Mouse (Mus musculus): ENCODE results near the gene Dglucy.

Dglucy gene

DNA sequence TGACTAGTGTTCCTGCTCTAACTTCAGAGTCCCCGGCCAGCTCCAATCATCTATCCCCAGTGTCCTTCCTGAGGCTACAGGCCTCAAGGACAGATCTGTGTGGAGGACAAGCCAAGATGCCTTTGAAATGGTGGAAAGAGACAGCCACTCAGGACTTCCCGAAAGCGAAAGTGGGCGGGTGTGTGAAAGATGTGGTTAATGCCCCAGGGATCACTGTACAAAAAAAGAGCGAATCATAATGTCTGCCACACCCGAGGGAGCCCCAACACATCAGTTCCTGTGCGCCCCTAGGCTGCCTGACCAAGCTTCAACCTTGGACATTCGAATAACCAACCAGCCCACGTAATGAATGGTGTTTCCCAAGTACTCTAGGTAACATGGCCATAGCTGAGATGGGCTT is 149.4 kb downstream of the Dglucy start:
- DNase-seq (ENCODE audit: low read depth): no peak

DNA sequence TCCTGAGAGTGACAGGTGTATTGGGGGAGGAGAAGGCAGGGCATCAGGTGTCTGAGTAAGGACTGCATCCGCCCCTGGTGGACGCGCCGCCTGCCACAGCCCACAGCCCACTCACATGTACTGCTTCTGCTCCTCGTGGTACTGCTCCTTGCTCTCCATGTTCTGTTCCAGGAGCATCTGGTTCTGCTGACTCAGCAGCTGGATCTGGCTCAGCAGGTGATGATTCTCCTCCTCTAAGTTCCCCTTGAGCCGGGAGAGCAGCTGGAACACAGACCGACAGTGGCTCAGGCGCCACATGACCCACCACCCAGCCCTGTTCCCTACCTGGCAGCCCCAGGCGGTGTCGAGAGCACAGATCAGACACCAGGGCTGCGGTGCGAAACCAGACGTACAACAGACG is 152.8 kb downstream of the Dglucy start:
- DNase-seq (ENCODE audit: low read depth): no peak

DNA sequence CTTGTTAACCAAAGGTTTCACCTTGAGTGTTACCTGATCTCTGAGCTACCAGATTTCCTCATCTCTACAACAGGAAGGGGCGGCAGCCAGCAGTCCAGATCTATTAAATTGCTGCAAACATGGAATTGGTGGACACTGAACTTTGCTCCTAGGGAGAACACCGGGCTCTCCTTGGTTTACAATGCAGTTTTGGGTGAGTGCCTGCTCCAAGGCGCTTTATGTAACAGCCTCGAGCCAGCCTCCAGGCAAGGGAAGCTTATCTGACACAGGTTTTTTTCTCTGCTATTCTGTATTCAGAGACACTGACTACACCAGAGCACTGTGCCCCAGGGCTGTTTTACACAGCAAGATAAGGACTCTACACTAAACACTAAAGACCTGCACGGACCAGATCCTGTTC is 155.9 kb downstream of the Dglucy start:
- no peak for DNase-seq (ENCODE audit: low read depth)

GRCm38 (mm10) chr12:100936116-100936515 is 157.3 kb downstream of the Dglucy start:
- DNase-seq (ENCODE audit: low read depth): peak; percentile 86

GRCm38 (mm10) chr12:100936737-100937136 is 157.9 kb downstream of the Dglucy start:
- no peak for DNase-seq (ENCODE audit: low read depth)

GRCm38 (mm10) chr12:100937441-100938360 is 158.8 kb downstream of the Dglucy start:
- DNase-seq (ENCODE audit: low read depth): no peak

- no peak for DNase-seq (ENCODE audit: low read depth)
Observed at GRCm38 (mm10) chr12:100941361-100941760, 162.5 kb downstream of the Dglucy start.

- no peak for DNase-seq (ENCODE audit: low read depth)
Observed at GRCm38 (mm10) chr12:100943146-100943545, 164.3 kb downstream of the Dglucy start.

DNA sequence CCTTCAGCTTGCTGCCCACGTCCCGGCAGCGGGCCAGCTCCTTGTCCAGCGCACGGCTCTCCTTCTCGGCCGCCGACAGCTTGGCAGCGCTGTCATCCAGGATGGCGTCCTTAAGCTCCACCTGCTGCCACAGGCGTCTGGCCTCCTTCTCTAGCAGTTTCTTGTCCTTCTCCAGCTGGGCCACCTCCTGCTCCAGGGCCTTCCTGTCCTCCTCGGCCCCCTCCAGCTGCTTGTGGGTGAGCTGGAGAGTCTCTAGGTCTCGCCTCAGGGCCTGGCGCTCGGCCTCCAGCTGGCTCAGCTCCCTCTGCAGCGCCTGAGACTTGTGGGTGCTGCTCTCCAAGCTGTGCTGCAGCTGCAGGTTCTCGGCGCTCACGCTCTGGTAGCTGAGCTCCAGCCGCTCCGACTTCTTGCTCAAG is 166.1 kb downstream of the Dglucy start:
- no peak for DNase-seq (ENCODE audit: low read depth)

- no peak for DNase-seq (ENCODE audit: low read depth)
Observed at GRCm38 (mm10) chr12:100945501-100945900, 166.6 kb downstream of the Dglucy start.

DNA sequence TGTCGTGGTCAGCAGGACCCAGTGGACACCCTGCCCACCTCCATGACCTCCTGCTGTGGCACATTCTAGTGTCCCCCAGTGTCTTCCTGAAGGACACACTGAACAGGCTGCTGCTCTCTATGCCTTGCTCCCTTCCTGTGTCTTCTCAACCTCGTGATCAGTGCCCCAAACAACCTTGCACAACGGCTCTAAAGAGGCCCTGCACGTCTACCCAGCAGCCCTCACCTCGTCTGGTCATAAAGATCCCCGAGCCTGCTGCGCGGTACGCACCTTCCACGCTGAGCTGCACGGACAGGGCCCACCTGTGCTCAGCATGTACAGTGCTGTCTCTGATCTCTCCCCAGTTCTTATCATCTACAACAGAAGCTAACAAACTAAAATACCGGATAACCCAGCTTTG is 167.1 kb downstream of the Dglucy start:
- no peak for DNase-seq (ENCODE audit: low read depth)
